9 mouse cellular contexts compared by ENCODE assay signal in the genomic region with DNA sequence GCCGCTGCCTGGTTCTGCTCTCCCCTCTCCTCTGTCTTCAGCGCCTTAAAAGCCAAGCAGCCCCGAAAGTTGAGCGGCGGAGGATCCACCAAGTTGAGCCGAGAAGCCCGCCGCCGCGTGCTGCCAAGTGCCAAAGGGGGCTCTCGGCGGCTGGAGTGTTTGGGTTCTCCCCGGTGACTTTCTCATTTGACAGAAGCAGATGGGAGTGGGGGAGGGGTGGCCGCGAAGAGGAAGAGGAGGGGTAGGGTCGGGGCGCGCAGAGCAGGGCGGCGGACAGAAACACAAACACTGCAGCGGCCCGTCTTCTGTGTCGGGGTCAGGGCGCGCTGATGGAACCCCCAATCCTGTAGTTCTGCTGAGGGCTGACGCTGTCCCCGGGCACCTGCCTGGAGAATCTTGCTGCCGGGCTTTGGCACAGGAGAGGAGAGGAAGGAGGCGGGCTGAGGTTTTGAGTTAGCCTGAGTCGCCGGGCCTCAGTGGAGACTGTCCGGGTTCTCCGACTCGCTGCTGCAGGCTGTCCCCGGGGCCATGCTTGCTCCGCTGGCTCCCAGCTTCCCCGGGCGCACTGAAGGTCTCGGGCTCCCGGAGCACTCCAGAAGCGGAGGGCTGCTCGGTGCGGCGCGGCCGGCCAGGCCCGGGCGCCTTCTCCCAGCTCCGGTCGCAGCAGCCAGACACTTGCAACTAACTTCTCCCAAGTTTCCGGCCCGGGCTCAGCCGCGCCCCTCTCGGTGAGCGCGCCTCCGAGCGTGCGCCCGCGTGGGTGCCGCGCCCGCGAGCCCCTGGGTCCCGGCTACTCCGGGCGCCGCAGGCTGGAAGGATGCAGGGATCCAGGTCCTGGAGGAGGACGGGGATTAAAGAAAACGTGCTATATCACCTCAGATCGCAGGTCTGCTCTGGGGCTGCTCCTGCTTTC. TPM values are rescaled to one million over a fixed set of nuclear protein-coding genes. Genes with fewer than 3 reads are reported as not detected.
DNase-seq lines count a peak whose midpoint lies in the region; ATAC-seq and TF ChIP-seq lines count a peak whose summit lies in the region.
"Had no signal": no experiment of that assay in that cellular context is flagged by ENCODE, and none has a peak within 500 bp of the region (broad histone marks: within the 10 kb centered on the region; RNA-seq: fewer than 3 reads in every experiment).

No protein-coding gene starts in this region.

- H3K4me1 ChIP-seq in embryonic facial prominence, embryonic 13.5 days: peaks cover 36% of the 10 kb centered on the region
- peaks cover 64% of the 10 kb centered on the region for H3K4me1 ChIP-seq in hindbrain, embryonic 10.5 days (replicated peaks)
- peaks cover 41% of the 10 kb centered on the region for H3K4me1 ChIP-seq in limb, embryonic 15.5 days
- H3K4me1 ChIP-seq in neural tube, embryonic 12.5 days: peaks cover 24% of the 10 kb centered on the region

- H3K4me2 ChIP-seq in embryonic facial prominence, embryonic 13.5 days: peak overlapping the region; percentile 89
- peak overlapping the region; percentile 96 for H3K4me2 ChIP-seq in limb, embryonic 15.5 days
- peak overlapping the region; percentile 89 for H3K4me2 ChIP-seq in neural tube, embryonic 12.5 days (replicated peaks)

- H3K9ac ChIP-seq in embryonic facial prominence, embryonic 13.5 days: peak overlapping the region; percentile 75
- peak overlapping the region; percentile 20; the same call in 1 of the 2 replicates for H3K9ac ChIP-seq in limb, embryonic 15.5 days
- peak overlapping the region; percentile 86 for H3K9ac ChIP-seq in neural tube, embryonic 12.5 days

- POLR2A ChIA-PET in Patski (lab: Charles Lee): no interaction called here

- H3K27ac ChIP-seq in embryonic facial prominence, embryonic 13.5 days: peak overlapping the region; percentile 75
- peak overlapping the region; percentile 96 for H3K27ac ChIP-seq in hindbrain, embryonic 10.5 days
- H3K27ac ChIP-seq in limb, embryonic 15.5 days: 0 out of 2 replicates have a peak overlapping the region, but pooled peaks have one; percentile 4
- H3K27ac ChIP-seq in neural tube, embryonic 12.5 days: peak overlapping the region; percentile 70

- H3K27me3 ChIP-seq in Patski: peaks cover 60% of the 10 kb centered on the region
- peaks cover 89% of the 10 kb centered on the region for H3K27me3 ChIP-seq in embryonic facial prominence, embryonic 13.5 days
- peaks cover 86% of the 10 kb centered on the region for H3K27me3 ChIP-seq in hindbrain, embryonic 10.5 days (ENCODE audit: insufficient read depth, poor library complexity, severe bottlenecking)
- peaks cover 87% of the 10 kb centered on the region for H3K27me3 ChIP-seq in limb, embryonic 15.5 days
- peaks cover 43% of the 10 kb centered on the region for H3K27me3 ChIP-seq in neural tube, embryonic 12.5 days (replicated peaks)

- CTCF ChIA-PET in Patski (lab: Charles Lee): no interaction called here

- in situ Hi-C loops in Patski (cut with MboI; ENCODE audit: low pct_unique_long_range_greater_than_20kb): no loop called here

- no peaks in the 10 kb centered on the region for H3K9me3 ChIP-seq in embryonic facial prominence, embryonic 13.5 days
- H3K9me3 ChIP-seq in hindbrain, embryonic 10.5 days: peaks cover 7% of the 10 kb centered on the region
- no peaks in the 10 kb centered on the region for H3K9me3 ChIP-seq in limb, embryonic 15.5 days
- peaks cover 6% of the 10 kb centered on the region; the same call in 1 of the 2 replicates for H3K9me3 ChIP-seq in neural tube, embryonic 12.5 days

- DNase-seq in layer of hippocampus, postnatal 25 days (ENCODE audit: extremely low spot score in 1 of 2, low spot score in 1 of 2): peak; percentile 22 to 28
- DNase-seq in layer of hippocampus, adult 11-12 months (ENCODE audit: low spot score): no peak
- no peak for DNase-seq in Patski (ENCODE audit: low read depth, low spot score)
- DNase-seq in hindbrain, embryonic 10.5 days (ENCODE audit: low spot score): peak; percentile 85

- peak overlapping the region; percentile 62 for H3K4me3 ChIP-seq in embryonic facial prominence, embryonic 13.5 days
- peak overlapping the region; percentile 84 for H3K4me3 ChIP-seq in hindbrain, embryonic 10.5 days
- H3K4me3 ChIP-seq in limb, embryonic 15.5 days: peak overlapping the region; percentile 54
- H3K4me3 ChIP-seq in neural tube, embryonic 12.5 days: peak overlapping the region; percentile 62

- TF ChIP-seq CTCF in Patski (IDR thresholded peaks at IDR 0.05): no peak

- ATAC-seq in Patski: peak; percentile 51
- ATAC-seq in embryonic facial prominence, embryonic 13.5 days (ENCODE audit: insufficient number of reproducible peaks, insufficient read depth, low FRiP score, low TSS enrichment, low read depth): peak; percentile 53
- ATAC-seq in limb, embryonic 15.5 days (ENCODE audit: insufficient number of reproducible peaks, low FRiP score, low TSS enrichment, low read depth): peak; percentile 37; the same call in 1 of the 2 replicates
- peak; percentile 49 for ATAC-seq in neural tube, embryonic 12.5 days (ENCODE audit: low FRiP score, low read depth)
- ATAC-seq in activated CD4-positive, CD25-positive, alpha-beta regulatory T cell, adult 4 months: no peak

- no peaks in the 10 kb centered on the region for H3K36me3 ChIP-seq in embryonic facial prominence, embryonic 13.5 days
- H3K36me3 ChIP-seq in hindbrain, embryonic 10.5 days: peaks cover 19% of the 10 kb centered on the region
- H3K36me3 ChIP-seq in limb, embryonic 15.5 days: no peaks in the 10 kb centered on the region
- H3K36me3 ChIP-seq in neural tube, embryonic 12.5 days: no peaks in the 10 kb centered on the region

- WGBS in embryonic facial prominence, embryonic 13.5 days: under 1% methylated on average over 73 of the region's 73 CpGs
- WGBS in hindbrain, embryonic 10.5 days: under 1% methylated on average over 73 of the region's 73 CpGs
- under 1% methylated on average over 73 of the region's 73 CpGs for WGBS in limb, embryonic 15.5 days
- WGBS in neural tube, embryonic 12.5 days: under 1% methylated on average over 73 of the region's 73 CpGs

RNA-seq across cellular contexts. Expression of gene Sox21, which starts 0.6 kb away (rescaled TPM):
- total RNA-seq in layer of hippocampus, postnatal 25 days (2021): 10 to 100 TPM in 1 of 2 experiments, 1 to 10 TPM in 1; 9.9 to 11.6 TPM
- polyA plus RNA-seq in Patski (2021): 0.01 TPM
- polyA plus RNA-seq in embryonic facial prominence, embryonic 13.5 days (2015; fragmentation: Nextera tagmentation; extraction: Ambion mirVana): 6.3 and 6.6 TPM in 2 replicates
- 7.6 and 9.3 TPM in 2 replicates for polyA plus RNA-seq in hindbrain, embryonic 10.5 days (2016; fragmentation: Nextera tagmentation; extraction: Ambion mirVana)
- polyA plus RNA-seq in limb, embryonic 15.5 days (2015; fragmentation: Nextera tagmentation; extraction: Ambion mirVana): 0.32 and 0.56 TPM in 2 replicates
- 14.9 and 15.1 TPM in 2 replicates for polyA plus RNA-seq in neural tube, embryonic 12.5 days (2016; fragmentation: Nextera tagmentation; extraction: Ambion mirVana)
- polyA plus RNA-seq in activated CD4-positive, CD25-positive, alpha-beta regulatory T cell, adult 4 months (2017; shearing (Covaris generic)): not detected

RNA-seq across cellular contexts. Expression of gene Gm9376, which starts 30.5 kb away (rescaled TPM):
- not detected for total RNA-seq in layer of hippocampus, postnatal 25 days (2021)
- polyA plus RNA-seq in Patski (2021): not detected
- not detected in 2 replicates for polyA plus RNA-seq in embryonic facial prominence, embryonic 13.5 days (2015; fragmentation: Nextera tagmentation; extraction: Ambion mirVana)
- not detected in 2 replicates for polyA plus RNA-seq in hindbrain, embryonic 10.5 days (2016; fragmentation: Nextera tagmentation; extraction: Ambion mirVana)
- not detected in 2 replicates for polyA plus RNA-seq in limb, embryonic 15.5 days (2015; fragmentation: Nextera tagmentation; extraction: Ambion mirVana)
- not detected in 2 replicates for polyA plus RNA-seq in neural tube, embryonic 12.5 days (2016; fragmentation: Nextera tagmentation; extraction: Ambion mirVana)
- polyA plus RNA-seq in activated CD4-positive, CD25-positive, alpha-beta regulatory T cell, adult 4 months (2017; shearing (Covaris generic)): not detected
- total RNA-seq: layer of hippocampus, postnatal 14 days had no signal

Comparison
In these comparisons a context has a peak if more than half of its experiments do, and no peak if none do; other contexts are left out.
1. DNase-seq: peak in layer of hippocampus, postnatal 25 days (2 of 2) and hindbrain, embryonic 10.5 days (single experiment); none in layer of hippocampus, adult 11-12 months (single experiment) and Patski (single experiment).
2. H3K27ac ChIP-seq: peak in every context shown above with its lines; median percentile 96 in hindbrain, embryonic 10.5 days; 75 in embryonic facial prominence, embryonic 13.5 days; 70 in neural tube, embryonic 12.5 days; 4 in limb, embryonic 15.5 days.
3. H3K9ac ChIP-seq: peak in every context shown above with its lines; median percentile 86 in neural tube, embryonic 12.5 days; 75 in embryonic facial prominence, embryonic 13.5 days; 20 in limb, embryonic 15.5 days.
4. Peak in every context shown above with its lines, with median percentiles within 50 percentile points of each other: H3K4me2 ChIP-seq and H3K4me3 ChIP-seq.